Mouse (Mus musculus): ENCODE results near the gene Zfp324. TPM values are rescaled to one million over a fixed set of nuclear protein-coding genes. Genes with fewer than 3 reads are reported as not detected.
"Not testable (repeated sequence)": the region's sequence is repeated elsewhere in the genome, so short reads cannot be mapped to it uniquely, and the experiment has no call there.

Gene Zfp324
- total RNA-seq (2014; fragmentation: Nextera tagmentation): 3.7 and 4.3 TPM in 2 replicates
- total RNA-seq (2017): 3.1 and 7.7 TPM in 2 replicates

- ATAC-seq (replicated peaks; ENCODE audit: low FRiP score, low TSS enrichment, poor library complexity, severe bottlenecking): peak; percentile 90
Observed at GRCm38 (mm10) chr7:12965678-12966091, at the start of gene Zfp324. TSS of gene Zfp324 (plus strand) at chr7:12965838.

- ATAC-seq (replicated peaks; ENCODE audit: low FRiP score, low TSS enrichment, poor library complexity, severe bottlenecking): not testable (repeated sequence)
Observed at GRCm38 (mm10) chr7:12920495-12920894, 45.1 kb upstream of the Zfp324 start.

GRCm38 (mm10) chr7:12921318-12921704 lies 44.3 kb upstream of the Zfp324 start:
- ATAC-seq (replicated peaks; ENCODE audit: low FRiP score, low TSS enrichment, poor library complexity, severe bottlenecking): no peak

- ATAC-seq (replicated peaks; ENCODE audit: low FRiP score, low TSS enrichment, poor library complexity, severe bottlenecking): peak; percentile 92
Observed at GRCm38 (mm10) chr7:12921705-12922465, 43.8 kb upstream of the Zfp324 start, which contains the start of gene Rps5. TSS of gene Rps5 (plus strand) at chr7:12922290.

- no peak for ATAC-seq (replicated peaks; ENCODE audit: low FRiP score, low TSS enrichment, poor library complexity, severe bottlenecking)
Observed at GRCm38 (mm10) chr7:12922729-12923128, 42.9 kb upstream of the Zfp324 start.

GRCm38 (mm10) chr7:12926316-12926715 lies 39.3 kb upstream of the Zfp324 start:
- ATAC-seq (replicated peaks; ENCODE audit: low FRiP score, low TSS enrichment, poor library complexity, severe bottlenecking): no peak

GRCm38 (mm10) chr7:12927191-12927680 lies 38.4 kb upstream of the Zfp324 start, which contains the start of gene Rnf225:
TSS of gene Rnf225 (plus strand) at chr7:12927416.
- no peak for ATAC-seq (replicated peaks; ENCODE audit: low FRiP score, low TSS enrichment, poor library complexity, severe bottlenecking)

- ATAC-seq (replicated peaks; ENCODE audit: low FRiP score, low TSS enrichment, poor library complexity, severe bottlenecking): peak; percentile 44
Observed at GRCm38 (mm10) chr7:12927693-12928589, 37.7 kb upstream of the Zfp324 start.

- no peak for ATAC-seq (replicated peaks; ENCODE audit: low FRiP score, low TSS enrichment, poor library complexity, severe bottlenecking)
Observed at GRCm38 (mm10) chr7:12933615-12934140, 32.0 kb upstream of the Zfp324 start.

GRCm38 (mm10) chr7:12934808-12935207 lies 30.8 kb upstream of the Zfp324 start:
- peak; percentile 59; the same call in 1 of the 2 replicates for ATAC-seq (replicated peaks; ENCODE audit: low FRiP score, low TSS enrichment, poor library complexity, severe bottlenecking)

GRCm38 (mm10) chr7:12937254-12937803 lies 28.3 kb upstream of the Zfp324 start:
- not testable (repeated sequence) for ATAC-seq (replicated peaks; ENCODE audit: low FRiP score, low TSS enrichment, poor library complexity, severe bottlenecking)

- no peak for ATAC-seq (replicated peaks; ENCODE audit: low FRiP score, low TSS enrichment, poor library complexity, severe bottlenecking)
Observed at GRCm38 (mm10) chr7:12940599-12940998, 25.0 kb upstream of the Zfp324 start.

GRCm38 (mm10) chr7:12943488-12943887 lies 22.1 kb upstream of the Zfp324 start:
- ATAC-seq (replicated peaks; ENCODE audit: low FRiP score, low TSS enrichment, poor library complexity, severe bottlenecking): peak; percentile 92

- peak; percentile 97 for ATAC-seq (replicated peaks; ENCODE audit: low FRiP score, low TSS enrichment, poor library complexity, severe bottlenecking)
Observed at GRCm38 (mm10) chr7:12949032-12949871, 16.4 kb upstream of the Zfp324 start.

GRCm38 (mm10) chr7:12949872-12950229 lies 15.8 kb upstream of the Zfp324 start:
- peak; percentile 45 for ATAC-seq (replicated peaks; ENCODE audit: low FRiP score, low TSS enrichment, poor library complexity, severe bottlenecking)

GRCm38 (mm10) chr7:12954896-12955295 lies 10.7 kb upstream of the Zfp324 start:
- ATAC-seq (replicated peaks; ENCODE audit: low FRiP score, low TSS enrichment, poor library complexity, severe bottlenecking): peak; percentile 89

- ATAC-seq (replicated peaks; ENCODE audit: low FRiP score, low TSS enrichment, poor library complexity, severe bottlenecking): no peak
Observed at GRCm38 (mm10) chr7:12957511-12957910, 8.1 kb upstream of the Zfp324 start.

- no peak for ATAC-seq (replicated peaks; ENCODE audit: low FRiP score, low TSS enrichment, poor library complexity, severe bottlenecking)
Observed at GRCm38 (mm10) chr7:12958948-12959347, 6.7 kb upstream of the Zfp324 start.

GRCm38 (mm10) chr7:12959718-12960117 lies 5.9 kb upstream of the Zfp324 start:
- no peak for ATAC-seq (replicated peaks; ENCODE audit: low FRiP score, low TSS enrichment, poor library complexity, severe bottlenecking)

Measured in megakaryocyte-erythroid progenitor cell, adult 5-6 weeks (primary cell).